Mouse (Mus musculus) 3T3-L1 (cell line): ENCODE results near the gene Med13l.

Experiments used
- DNase-seq: peaks from one replicate; pipeline ENCODE4 v3.0.0-alpha.2; 2015; ENCODE audit warnings: low read depth, low spot score

Gene Med13l

DNA sequence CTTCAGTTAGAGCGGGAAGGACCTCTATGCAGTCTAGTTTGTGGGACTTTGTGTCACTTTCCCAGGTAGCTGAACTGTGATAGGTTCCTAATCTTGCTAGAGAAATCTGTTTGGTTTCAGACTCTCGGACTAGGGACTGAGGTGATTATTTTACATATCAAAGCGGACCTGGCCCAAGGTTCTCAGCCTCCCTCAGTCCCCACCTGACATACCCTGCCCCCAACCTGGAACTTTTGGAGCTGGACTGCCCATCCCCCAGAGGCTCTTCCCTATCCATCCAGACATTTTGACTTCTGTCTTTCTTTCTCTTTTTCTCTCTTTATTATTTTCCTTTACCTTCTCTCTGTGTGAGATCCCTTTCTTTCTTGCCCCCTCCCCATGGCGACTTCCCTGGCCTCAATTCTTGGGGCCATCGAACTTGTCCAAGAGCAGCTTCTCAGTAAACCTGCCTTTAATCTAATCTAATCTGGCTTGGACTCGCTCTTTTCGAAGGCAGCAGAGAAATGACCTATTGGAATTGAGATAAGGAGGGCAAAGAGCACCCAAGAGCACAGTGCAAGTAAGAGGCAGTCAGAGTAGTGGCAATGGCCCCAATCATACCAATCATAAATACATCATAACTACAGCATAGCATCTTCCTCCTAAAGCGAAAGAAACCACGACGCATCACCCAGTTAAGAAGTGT is 130.7 kb downstream of the Med13l start:
- DNase-seq: no peak

DNA sequence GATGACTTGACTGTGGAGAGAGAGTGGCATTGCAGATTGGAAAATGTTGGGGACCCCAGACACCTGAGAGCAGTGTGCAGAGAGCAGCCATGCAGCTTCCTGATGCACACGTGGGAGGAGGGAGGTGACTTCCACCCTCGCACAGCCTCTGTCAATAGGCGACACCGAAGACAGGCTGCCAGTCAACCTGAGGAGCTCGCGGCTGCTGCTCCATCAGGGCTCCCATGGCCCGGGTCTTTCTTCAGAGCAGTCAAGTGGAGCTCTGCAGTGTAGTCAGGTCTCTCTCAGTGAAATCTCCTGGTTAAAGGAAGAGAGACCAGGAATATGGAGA is 131.2 kb downstream of the Med13l start:
- no peak for DNase-seq

DNA sequence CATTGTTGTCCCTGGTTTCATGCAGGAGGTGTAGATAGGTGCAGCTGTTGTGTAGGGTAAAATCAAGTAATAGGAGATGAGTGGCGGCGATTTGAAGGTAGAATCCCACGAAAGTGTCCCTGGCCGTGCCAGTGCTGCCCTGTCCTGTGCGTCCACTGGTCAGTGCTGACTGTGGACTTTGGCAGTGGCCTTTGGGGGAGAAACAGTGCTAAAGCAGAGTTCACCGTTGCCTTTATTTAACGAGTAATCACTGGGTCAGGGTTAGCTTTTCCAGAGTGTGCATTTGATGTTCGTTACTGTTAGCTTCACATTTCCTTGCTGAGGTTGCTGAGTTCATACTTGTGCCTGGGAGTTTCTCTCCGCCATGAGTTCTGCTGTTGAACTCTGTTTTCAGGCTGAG is 133.5 kb downstream of the Med13l start:
- DNase-seq: no peak

DNA sequence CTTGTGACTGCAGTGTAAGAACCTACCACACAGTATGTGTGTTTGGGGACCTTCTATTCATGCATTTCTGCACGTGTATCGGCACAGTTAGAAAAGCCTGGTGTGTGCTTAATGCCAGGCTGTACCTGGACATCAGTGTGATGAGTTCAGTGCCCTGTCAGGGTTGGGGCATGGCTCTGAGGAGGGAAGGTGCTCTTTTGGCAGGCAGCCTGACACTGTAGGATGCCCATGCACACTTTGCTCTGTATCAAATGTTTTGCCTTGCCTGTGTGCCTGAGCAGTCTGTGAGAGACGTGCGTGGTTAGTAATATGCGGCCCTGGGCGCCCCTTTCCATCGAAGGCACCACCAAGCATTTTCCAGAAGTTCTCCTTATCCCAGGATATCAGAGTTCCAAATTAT is 136.6 kb downstream of the Med13l start:
- DNase-seq: no peak

DNA sequence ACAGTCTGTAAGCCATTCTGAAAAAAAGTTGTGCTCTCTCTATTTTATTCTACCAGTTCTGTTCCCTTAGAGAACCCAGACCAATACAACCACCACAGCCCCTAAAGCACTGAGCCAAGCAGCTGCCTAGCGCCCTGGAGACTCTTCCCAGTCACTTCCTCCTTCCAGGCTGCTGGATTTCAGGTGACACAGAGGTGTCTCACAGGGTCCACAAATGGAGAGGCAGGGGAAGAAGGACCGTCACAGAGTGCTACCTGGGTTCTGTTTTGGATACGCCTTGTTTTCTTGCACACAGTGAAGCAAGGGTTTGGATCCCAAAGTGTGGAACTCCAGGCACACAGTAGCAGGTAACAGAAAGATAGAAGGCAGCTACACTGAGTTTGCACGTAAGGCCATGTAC is 140.5 kb downstream of the Med13l start:
- DNase-seq: no peak

DNA sequence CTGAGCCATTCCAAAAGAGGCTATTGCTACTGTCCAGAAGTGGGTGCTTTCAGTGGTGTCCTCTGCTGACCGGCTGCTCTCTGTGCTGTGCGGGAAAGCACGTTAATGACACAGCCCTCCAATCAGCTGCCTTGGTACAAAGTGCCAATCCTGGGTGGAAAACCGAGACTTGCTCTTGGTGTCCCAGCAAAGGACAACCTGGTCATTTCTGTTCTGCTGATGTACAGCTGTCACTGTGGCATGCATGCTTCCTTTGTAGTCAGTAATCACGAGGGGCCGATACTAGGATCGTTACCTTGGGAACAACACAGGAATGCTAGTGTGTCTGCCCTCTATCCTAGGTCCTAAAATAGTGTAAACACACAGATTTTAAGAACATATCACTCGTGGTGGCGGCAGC is 142.2 kb downstream of the Med13l start:
- DNase-seq: no peak

DNA sequence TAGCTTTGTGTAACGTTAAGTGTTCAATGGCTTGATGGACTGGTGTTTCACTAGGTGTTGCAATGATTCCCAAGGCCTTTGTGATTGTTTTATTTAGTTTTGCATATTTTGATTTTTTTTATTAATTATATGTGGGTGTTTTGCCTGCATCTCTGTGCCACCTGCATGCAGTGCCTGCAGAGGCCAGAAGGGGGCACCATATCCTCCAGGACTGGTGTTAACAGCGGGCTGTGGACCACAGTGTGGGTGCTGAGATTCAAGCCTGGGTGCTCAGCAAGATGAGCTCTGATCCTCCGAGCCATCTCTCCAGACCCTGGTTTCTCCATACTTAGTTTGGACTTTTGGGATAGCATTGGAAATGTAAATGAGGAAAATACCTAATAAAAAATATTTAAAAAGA is 143.7 kb downstream of the Med13l start:
- peak; percentile 48 for DNase-seq

DNA sequence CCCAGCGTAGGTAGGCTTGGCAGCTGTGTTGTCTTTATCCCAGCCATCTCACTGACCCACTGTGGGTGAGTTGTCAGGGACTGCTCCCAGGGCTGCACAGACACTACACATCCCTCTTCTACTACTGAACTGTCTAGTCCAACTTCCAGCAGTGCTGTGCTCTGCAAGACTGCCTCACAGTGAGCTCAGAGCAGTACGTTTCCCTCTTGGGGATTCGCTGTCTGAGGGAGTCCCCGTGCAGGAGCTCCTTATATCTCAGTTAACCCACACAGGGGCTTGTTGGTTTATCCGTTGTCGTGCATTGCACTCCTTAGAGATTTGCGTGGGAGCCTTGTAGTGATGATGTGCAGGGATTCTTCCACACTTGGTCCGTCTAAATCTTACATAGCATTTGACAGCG is 144.5 kb downstream of the Med13l start:
- no peak for DNase-seq

DNA sequence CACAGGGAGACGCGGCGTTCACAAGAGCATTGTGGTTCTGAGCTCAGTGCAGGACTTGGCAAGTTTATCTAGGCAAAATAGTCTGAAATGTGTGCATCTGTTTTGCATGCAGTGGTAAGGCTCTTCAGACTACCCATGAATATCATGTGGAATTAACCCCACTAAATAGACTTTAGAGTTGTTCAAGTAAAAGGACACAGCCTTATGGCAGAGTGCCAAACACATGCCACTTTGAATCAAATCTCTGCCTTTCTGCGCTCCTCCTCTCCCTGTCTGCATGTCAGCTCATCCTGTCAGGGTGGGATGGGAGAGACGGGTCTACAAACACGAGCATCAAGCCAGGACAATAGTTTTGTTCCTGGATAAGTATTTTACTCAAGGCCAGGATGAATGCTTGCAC is 145.5 kb downstream of the Med13l start:
- DNase-seq: no peak

DNA sequence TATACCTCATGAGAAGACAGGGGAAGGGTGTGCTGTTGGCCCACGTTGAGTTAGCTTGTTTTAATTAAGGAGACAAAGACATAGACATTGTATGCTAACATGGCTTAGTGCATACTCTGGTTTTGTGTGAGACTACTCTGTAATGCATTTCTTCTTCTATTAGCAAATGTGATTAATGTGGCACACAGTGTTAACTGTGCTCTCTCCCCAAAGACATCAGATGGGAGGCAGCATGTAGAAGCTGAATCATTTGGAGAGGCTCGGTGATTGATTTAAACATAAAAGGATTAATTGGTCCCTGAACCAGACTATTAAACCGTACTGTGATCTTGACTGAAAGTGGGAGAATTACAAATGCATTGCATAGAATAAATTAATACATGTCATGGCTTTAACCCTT is 145.9 kb downstream of the Med13l start:
- no peak for DNase-seq

DNA sequence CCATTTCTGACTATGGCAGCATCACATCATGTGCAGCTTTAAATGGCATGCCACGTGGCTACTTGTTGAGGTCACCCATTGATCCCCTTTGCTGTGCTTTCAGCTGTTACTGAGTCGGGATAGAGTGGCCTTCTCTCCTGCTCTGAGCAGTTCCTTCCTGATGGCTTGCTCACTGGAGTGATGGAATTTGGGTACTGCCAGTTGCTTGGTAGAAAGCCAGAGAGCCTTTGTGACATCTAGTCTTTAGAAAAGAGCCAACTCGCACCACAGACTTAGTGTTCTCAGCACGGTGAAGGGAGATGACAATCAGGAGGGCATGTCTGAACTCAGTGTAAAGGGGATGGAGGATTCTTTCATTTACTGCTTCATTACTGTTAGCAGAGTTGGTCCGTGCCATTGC is 147.0 kb downstream of the Med13l start:
- DNase-seq: peak; percentile 16

DNA sequence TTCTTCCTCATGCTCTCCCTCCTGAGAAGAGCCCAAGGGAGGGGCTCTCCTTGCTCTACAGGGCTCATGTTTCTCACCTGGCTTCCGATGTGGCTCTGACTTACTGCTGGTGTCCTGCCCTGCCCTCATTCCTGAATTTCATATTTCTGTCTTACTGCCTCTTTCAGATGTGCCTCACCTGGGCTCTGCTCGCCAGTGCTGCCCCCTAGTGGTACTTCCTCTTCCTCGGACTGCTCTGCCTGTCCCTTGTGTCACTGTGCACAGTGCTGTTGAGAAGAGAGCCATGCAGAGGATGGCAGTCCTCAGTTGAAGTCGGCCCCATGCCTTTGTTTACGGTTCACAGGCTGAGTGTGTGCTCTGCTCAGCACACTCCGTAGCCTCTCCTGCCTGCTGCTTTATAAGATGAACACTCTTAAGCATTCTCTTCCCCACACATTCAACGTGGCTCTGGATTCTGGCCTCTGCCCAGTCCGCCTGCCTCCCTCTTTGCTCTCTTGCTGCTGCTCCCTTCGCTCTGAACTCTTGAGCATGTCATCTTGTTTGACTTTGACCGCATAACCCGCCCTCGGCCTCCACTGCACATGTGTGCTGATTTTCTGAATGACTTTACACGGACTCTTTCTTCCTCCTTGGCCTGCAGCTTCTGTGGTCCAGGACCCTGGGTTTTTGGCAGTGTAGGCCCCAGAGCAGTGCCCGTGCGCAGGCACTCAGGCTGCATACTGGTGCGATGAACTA is 147.9 kb downstream of the Med13l start:
- peak; percentile 80 for DNase-seq

DNA sequence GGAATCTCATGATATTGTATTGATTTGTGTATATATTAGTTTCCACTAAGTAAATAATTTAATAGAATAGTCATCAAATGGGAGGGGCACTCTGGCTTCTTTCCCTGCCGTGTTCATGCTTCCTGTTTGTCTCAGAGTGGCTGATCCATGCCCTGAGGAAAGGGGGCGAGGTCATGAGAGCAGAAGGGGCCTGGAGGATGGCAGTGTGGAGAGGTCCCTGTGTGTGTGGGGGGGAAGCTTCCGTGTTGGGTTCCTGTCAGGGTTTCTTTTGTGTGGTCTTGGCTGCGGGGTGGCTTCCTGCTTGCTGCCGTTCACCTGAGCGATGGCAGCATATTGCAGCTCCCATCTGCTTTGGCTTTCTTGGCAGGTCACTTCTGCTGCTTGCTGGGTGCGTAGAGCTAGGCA is 149.4 kb downstream of the Med13l start:
- no peak for DNase-seq

DNA sequence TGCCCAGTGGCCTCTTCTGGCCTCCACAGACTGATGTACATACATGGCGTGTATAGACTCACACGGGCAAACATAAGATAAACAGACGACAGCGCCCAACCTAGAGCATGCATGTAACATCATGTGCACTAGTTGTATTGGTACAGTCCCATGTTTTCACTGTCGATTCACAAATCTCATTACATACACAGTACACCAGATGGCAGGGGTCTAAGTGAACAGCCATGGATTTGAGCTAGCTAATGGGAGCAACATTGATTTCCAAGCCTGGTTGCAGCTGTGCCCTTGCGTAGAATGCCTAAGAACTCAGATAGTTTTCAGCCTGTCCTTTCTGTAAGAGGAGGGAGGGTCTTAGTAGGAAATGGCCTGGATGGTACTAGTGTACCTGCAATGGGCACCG is 155.0 kb downstream of the Med13l start:
- no peak for DNase-seq

DNA sequence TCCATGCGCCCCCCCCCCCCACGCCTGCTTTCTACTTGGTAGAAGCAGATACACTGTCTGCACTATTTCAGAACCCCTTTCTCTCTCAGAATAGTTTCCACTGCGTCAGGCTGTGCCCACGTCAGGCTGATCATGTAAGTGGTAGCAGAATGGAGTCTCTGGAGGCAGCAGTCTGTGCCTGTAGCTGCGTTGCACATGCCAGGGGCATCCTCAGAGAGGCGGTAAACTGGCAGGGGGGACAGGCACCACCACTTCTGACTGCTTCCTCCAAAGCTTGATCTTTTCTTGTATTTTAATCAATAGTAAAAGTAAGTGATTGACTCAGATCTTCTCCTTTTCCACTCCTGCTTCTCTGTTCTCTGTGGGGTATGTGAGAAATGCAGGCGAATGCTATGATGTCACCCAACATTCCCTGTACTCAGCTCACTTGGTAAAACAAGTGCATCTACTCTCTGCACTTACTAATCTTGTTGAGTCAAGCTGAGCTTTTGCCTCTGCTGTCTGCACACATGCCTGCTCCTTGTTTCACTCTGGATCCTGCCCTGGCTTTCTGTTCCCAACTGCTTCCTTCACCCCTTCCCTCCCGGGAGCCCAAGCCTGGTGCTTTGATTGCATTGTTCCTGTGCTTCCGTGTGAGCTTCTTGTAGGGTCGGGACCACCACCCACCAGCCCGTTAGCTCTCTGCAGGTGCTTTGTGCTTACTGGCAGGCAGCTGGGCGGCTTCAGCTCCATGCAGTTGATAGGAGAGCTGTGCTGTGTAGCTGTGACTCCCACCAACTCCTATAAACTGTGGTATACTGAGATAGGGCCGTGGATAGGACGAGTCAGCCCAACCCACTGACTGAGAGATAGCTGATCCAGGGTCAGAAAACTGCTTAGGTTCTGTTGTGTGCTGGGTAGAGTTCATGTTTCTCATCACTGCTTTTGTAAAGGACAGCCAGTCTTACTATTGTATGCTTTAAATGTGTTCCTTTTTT is 156.1 kb downstream of the Med13l start:
- no peak for DNase-seq

DNA sequence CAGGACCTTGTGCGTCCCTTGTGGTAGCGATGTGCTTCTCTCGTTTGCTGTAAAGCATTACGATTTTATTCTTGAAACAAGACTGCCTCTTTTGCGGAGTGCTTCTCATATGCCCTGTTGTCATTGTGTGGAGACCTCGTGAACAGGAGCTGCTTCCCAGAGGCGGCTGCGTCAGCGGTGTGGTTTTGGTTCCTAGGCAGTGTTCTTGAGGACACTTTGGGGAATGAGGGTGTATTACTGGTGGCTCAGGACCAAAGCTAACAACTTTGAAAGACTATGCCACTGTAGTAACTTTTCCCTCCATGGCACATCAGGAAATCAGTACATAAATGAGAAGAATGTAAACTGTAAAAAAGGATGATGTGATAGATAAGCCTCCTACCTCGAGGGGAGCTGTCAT is 157.0 kb downstream of the Med13l start:
- no peak for DNase-seq

DNA sequence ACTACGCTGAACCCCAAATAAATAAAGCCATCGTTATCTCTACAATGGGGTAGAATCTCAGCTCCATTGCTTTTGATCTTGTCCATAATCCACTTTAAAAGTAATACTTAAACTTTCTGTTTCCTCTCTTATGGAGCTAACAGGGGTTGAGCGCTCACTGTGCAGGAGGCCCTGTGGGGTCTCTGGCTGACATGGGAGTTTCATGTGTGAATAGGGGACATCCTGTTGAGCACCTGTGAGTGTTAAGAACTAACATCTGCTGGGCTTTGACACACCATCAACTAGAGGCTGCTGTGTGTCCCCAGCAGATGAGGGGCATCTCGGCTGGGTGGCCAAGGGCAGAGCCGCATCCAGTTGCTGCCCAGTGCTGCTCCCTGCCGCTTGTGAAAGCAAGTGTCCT is 157.6 kb downstream of the Med13l start:
- DNase-seq: no peak

DNA sequence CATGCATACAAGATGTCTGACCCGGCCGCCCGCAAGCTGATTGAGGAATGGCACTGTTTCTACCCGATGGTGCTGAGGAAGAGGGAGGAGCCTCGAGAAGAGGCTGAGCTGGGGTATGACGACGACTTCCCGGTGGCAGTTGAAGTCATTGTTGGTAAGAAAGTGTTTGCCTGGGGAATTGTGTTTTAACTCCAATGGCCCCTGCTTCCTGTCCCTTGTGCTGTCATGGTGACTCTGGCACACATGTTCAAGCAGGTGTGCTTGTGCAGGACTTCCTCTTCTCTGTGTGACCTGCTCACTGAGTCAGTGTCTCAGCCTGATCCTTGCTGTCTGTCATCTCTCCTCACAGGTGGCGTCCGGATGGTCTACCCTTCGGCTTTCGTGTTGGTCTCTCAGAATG is 160.9 kb downstream of the Med13l start:
- no peak for DNase-seq

DNA sequence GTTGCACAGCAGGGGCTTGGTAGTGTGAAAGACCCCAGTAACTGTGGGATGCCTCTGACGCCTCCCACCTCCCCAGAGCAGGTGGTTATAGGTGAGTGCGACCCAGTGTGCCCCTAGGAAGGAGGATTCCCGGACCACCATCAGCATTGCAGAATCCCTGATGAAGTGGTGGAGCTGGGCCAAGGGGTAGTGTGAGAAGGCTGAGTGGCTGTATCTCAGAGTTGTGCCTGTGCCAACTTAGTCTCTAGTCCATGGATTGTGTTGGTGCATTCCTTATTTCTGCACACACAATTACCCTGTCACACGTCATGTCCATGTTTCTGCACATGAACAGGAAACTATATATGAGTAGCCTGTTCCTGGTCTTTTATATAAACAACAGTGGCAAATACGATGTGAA is 161.4 kb downstream of the Med13l start:
- DNase-seq: no peak

DNA sequence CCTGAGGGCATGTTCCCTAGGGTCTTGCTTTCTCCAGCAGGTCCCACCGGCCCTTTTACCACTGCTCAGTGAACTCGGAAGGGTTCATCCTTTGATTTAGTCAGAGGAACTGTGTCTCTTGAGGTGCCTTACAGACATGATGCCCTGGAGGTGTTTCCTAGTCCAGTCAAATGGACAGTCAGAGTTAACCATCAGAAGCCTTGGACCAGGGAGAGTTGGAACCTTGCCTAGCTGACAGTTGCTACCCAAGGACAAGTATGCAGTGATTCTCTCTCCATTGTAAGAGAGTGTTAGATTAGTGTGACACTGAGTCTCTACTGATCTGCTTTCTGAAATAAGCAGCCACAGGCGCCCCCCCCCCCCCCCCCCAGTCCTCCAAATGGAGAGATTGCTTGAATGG is 162.0 kb downstream of the Med13l start:
- DNase-seq: no peak

DNA sequence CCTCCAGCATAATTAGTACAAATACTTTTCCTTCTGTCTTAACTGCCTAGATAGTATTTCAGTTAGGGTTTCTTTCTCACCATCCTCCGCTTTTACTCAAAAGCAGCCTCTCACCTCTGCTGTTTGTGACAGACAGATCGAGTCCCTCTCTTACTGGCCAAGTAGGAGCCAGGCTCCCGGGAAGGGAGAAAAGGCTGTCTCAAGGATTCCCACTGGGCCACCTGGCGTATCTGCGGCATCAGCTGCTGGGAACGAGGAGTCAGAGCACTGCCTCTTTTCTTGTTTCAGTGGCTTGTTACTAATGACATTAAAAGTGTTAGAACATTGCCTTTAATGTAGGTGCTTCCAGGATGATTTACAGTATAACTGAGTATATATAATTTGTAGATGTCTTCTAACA is 164.9 kb downstream of the Med13l start:
- DNase-seq: no peak

DNA sequence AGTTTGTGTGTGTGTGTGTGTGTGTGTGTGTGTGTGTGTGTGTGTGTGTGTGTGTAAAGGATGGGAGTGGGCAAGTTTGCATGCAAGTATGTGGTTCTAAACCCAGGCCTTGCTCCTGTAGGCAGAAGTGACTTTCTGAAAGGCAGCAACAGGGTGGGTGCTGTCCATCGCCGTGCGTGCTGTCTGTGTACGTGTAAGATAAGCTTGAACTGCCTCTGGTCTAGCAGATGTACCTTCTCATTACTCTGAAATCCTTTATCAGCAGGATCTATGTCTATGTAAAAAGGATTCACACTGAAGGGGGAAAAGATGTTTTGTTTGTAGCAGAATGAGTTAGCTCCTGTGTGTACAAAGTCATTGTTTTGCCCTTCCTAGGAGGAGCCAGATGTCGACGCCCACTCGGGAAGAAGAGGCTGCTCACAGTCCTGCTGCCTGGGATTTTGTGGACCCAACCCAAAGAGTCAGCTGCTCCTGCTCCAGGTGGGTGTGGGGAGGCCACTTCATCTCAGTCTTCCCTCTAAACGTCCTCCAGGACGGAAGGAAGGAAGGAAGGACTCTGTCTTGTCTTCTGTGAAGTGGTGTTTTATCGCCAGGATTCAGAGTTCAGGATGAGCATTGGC is 165.5 kb downstream of the Med13l start:
- DNase-seq: no peak
